Mouse (Mus musculus) natural killer cell, adult 2 months (primary cell): ENCODE data around the gene Hoxd11.

Experiments
- DNase-seq, 2 experiments: peaks; one replicate each; pipeline ENCODE4 v3.0.0; 2022; ENCODE audit warnings: low spot score in 2 of 2

The Hoxd11 gene

GRCm38 (mm10) chr2:74727640-74728302, 48.4 kb downstream of the Hoxd11 start:
- no peak for DNase-seq

- no peak for DNase-seq
These were observed 48.9 kb downstream of the Hoxd11 start for GRCm38 (mm10) chr2:74728303-74728680.

GRCm38 (mm10) chr2:74730331-74730730, 51.0 kb downstream of the Hoxd11 start:
- DNase-seq: no peak

GRCm38 (mm10) chr2:74731055-74731454, 51.7 kb downstream of the Hoxd11 start:
- DNase-seq: no peak

- DNase-seq: no peak
These were observed 52.6 kb downstream of the Hoxd11 start for GRCm38 (mm10) chr2:74731799-74732512.

- DNase-seq: no peak
These were observed 53.4 kb downstream of the Hoxd11 start for GRCm38 (mm10) chr2:74732513-74733316.

GRCm38 (mm10) chr2:74733317-74733661, 53.9 kb downstream of the Hoxd11 start:
- no peak for DNase-seq

GRCm38 (mm10) chr2:74733765-74734164, 54.4 kb downstream of the Hoxd11 start:
- DNase-seq: no peak

- DNase-seq: no peak
These were observed 55.1 kb downstream of the Hoxd11 start for GRCm38 (mm10) chr2:74734451-74734850.

- no peak for DNase-seq
These were observed 55.8 kb downstream of the Hoxd11 start for GRCm38 (mm10) chr2:74734996-74735811.

- DNase-seq: no peak
These were observed 56.7 kb downstream of the Hoxd11 start for GRCm38 (mm10) chr2:74735851-74736687.
